Mouse (Mus musculus) hindbrain, embryonic 15.5 days (tissue): ENCODE results near the gene Gm17428. TPM values are rescaled to one million over a fixed set of nuclear protein-coding genes. Genes with fewer than 3 reads are reported as not detected.
A peak's percentile ranks its signal among the peaks of the same experiment; 100 is the strongest.
"Not testable (repeated sequence)": the region's sequence is repeated elsewhere in the genome, so short reads cannot be mapped to it uniquely, and the experiment has no call there.

Experiments used
- ATAC-seq: fragments of 200-750 bp; cut with Nextera tagmentation; 2 replicates; pipeline ENCODE4 v1.8.0; 2017; ENCODE audit warnings: low read depth, moderate number of reproducible peaks, moderate TSS enrichment; ENCODE audit not compliant: low FRiP score
- H3K27ac ChIP-seq: fragments of 300-500 bp; sonication (generic); replicated peaks from 2 replicates; pipeline ENCODE4 v1.5.1; 2015; ENCODE audit warnings: mild to moderate bottlenecking, inconsistent platforms
- H3K27me3 ChIP-seq: fragments of 300-500 bp; sonication (generic); 2 replicates; pipeline ENCODE4 v1.6.1; 2015; ENCODE audit warnings: control low read depth, inconsistent platforms
- H3K36me3 ChIP-seq: fragments of 300-500 bp; sonication (generic); 2 replicates; pipeline ENCODE4 v1.6.1; 2015; ENCODE audit warnings: control low read depth, inconsistent platforms
- H3K4me1 ChIP-seq: fragments of 300-500 bp; sonication (generic); replicated peaks from 2 replicates; pipeline ENCODE4 v1.6.1; 2015; ENCODE audit warnings: control low read depth, inconsistent platforms
- H3K4me2 ChIP-seq: fragments of 300-500 bp; sonication (generic); 2 replicates; pipeline ENCODE4 v1.6.1; 2015; ENCODE audit warnings: moderate library complexity, mild to moderate bottlenecking, inconsistent platforms
- H3K4me3 ChIP-seq: fragments of 300-500 bp; sonication (generic); 2 replicates; pipeline ENCODE4 v1.5.1; 2015; ENCODE audit warnings: mild to moderate bottlenecking, inconsistent platforms
- H3K9ac ChIP-seq: fragments of 300-500 bp; sonication (generic); 2 replicates; pipeline ENCODE4 v1.6.1; 2015; ENCODE audit warnings: inconsistent platforms
- H3K9me3 ChIP-seq: fragments of 300-500 bp; sonication (generic); 2 replicates; pipeline ENCODE4 v1.6.1; 2016; ENCODE audit warnings: control low read depth, inconsistent platforms
- WGBS: fragments of 180-500 bp; shearing (Covaris S2); methylation state at CpG from one replicate; pipeline ENCODE4 v1.1.7; 2015; 5-methylcytosine and 5-hydroxymethylcytosine counted together
- polyA plus RNA-seq: library from polyadenylated mRNA; unstranded; fragments of >200 nt; fragmentation: Nextera tagmentation; extraction: Ambion mirVana; gene quantifications from 2 replicates; pipeline ENCODE4 v1.2.1, GENCODE M21; 2015

The Gm17428 gene
- polyA plus RNA-seq, 1 experiment from 2014 or later, result not detected

DNA sequence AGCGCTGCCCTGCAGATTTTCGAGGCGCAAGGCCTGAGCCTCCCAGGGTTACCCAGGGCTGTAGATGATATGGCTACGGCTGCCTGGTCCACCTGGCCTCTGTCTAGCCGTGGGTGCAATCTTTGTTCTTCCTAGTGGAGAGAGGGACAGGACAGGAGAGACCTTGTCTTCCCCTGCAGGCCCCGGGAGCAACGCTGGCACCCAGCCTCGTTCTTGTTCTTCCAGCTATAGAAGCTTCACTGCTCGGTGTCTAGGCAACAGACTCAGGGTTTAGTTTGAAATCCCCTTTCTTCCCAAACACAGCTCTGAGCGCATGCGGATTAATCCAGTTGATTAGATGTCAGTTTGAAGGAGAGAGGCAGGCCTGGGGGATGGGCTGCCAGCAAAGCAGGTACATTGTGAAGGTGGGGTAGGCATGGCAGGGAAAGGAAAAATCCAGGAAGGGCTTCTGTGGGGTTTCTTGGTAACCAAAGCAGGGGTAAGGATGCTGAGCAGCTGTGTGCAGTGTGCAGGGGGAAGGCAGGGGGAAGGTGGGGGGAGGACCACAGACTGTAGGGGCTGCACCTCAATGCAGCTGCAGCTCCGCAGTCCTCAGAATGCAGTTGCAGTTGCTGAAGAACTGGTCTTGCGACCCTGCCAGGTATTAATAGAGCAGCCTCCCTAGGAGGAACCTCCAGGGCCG, 18.9 kb downstream of the Gm17428 start:
- H3K9ac ChIP-seq, result peak overlapping the region; percentile 24; the same call in 1 of the 2 replicates
- H3K27ac ChIP-seq, result peak overlapping the region; percentile 89
- H3K36me3 ChIP-seq, result no peaks in the 10 kb centered on the region
- ATAC-seq, result peak; percentile 83
- H3K4me2 ChIP-seq, result peak overlapping the region; percentile 16; the same call in 1 of the 2 replicates
- no peaks in the 10 kb centered on the region for H3K27me3 ChIP-seq
- H3K4me3 ChIP-seq, result no peak overlapping the region
- H3K9me3 ChIP-seq, result no peaks in the 10 kb centered on the region
- H3K4me1 ChIP-seq, result peaks cover 29% of the 10 kb centered on the region
- 30% methylated on average over 14 of the region's 14 CpGs for WGBS

DNA sequence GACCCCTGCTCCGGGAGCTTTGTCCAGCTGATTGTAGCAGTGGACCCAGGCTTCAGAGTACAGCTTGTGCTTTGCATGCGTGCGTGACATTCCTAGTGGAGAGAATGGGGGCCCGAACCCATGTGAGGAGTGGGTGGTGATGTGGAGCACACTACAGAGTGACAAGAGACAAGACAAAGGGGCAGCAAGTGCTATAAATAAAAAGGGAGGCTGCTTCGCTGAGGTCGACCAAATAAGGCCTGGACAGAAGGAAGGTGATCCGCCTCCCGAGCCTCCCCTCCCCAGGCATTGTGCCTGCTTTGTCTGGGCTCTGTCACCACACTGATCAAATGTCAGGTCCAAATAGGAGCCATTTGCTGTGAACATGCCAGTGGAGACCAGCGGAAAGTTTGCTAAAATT, 20.1 kb downstream of the Gm17428 start:
- no peak overlapping the region for H3K9ac ChIP-seq
- no peak overlapping the region for H3K4me2 ChIP-seq
- no peaks in the 10 kb centered on the region for H3K27me3 ChIP-seq
- 47% methylated on average over 9 of the region's 9 CpGs for WGBS
- no peaks in the 10 kb centered on the region for H3K9me3 ChIP-seq
- no peak for ATAC-seq
- no peak overlapping the region for H3K4me3 ChIP-seq
- H3K4me1 ChIP-seq, result peaks cover 29% of the 10 kb centered on the region
- H3K27ac ChIP-seq, result peak overlapping the region; percentile 89; the same call in 1 of the 2 replicates
- no peaks in the 10 kb centered on the region for H3K36me3 ChIP-seq

DNA sequence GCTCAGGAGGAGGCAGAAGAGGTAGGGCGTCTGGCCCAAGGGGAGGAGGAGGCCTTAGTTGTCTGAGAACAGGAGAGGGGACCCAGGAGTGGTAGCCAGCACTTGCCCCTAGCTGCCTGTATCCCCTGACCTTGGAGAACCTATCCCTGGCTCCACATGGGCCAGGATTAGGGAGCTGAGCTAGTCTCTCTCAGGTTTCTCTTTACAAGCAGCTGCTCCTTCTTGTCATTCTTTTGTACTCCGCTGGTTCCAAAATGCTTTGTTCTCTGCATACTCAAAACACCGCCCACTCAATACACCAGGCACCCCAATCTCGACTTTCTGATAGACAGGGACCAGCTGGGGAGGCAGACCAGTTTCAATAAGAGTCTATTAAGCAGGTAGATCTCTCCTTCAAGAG, 20.6 kb downstream of the Gm17428 start:
- ATAC-seq, result no peak
- WGBS, result 45% methylated on average over 4 of the region's 4 CpGs
- Histone ChIP-seq H3K27me3 (no peaks in the 10 kb centered on the region), H3K4me3 (no peak overlapping the region), H3K4me1 (peaks cover 29% of the 10 kb centered on the region), H3K9ac (no peak overlapping the region), H3K4me2 (no peak overlapping the region), H3K27ac (no peak overlapping the region; the same call in 1 of the 2 replicates), H3K9me3 (no peaks in the 10 kb centered on the region), H3K36me3 (no peaks in the 10 kb centered on the region)

DNA sequence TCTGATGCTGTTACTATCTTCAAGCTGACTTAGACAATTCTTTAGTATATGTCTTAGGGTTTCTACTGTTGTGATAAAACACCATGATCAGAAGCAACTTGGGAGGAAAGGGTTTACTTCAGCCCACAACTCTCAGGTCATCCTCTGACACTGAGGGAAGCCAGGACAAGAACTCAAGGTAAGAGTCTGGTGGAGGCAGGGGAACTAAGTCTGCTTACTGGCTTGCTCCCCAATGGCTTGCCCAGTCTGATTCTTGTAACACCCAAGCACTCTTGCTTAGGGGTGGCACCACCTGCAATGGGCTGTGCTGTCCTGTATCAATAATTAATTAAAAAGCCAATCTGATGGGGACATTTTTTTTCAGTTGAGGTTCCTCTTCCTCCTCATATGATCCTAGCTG, 21.9 kb downstream of the Gm17428 start:
- H3K9me3 ChIP-seq, result no peaks in the 10 kb centered on the region
- no peak overlapping the region for H3K4me2 ChIP-seq
- peaks cover 30% of the 10 kb centered on the region for H3K4me1 ChIP-seq
- H3K4me3 ChIP-seq, result no peak overlapping the region
- H3K27ac ChIP-seq, result no peak overlapping the region
- ATAC-seq, result no peak
- H3K9ac ChIP-seq, result no peak overlapping the region
- no peaks in the 10 kb centered on the region for H3K36me3 ChIP-seq
- H3K27me3 ChIP-seq, result no peaks in the 10 kb centered on the region

DNA sequence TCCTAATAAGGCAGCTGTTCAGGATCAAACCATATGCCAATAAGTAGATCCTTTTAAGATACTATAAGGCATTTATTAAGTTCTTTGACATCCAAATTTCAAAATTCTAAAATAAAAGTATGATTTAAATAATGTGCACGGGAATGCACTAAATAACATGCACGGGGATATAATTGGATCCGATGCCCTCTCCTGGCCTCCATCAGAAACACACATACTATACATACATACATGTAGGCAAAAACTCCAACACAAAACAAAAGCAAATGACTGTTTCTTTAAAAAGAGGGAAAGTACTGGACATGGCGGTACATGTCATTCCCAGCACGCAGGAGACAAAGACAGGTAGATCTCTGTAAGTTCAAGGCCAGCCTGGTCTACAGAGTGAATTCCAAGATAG, 23.1 kb downstream of the Gm17428 start:
- not testable (repeated sequence) for H3K9ac ChIP-seq, ATAC-seq, H3K27me3 ChIP-seq, H3K4me3 ChIP-seq, H3K27ac ChIP-seq, H3K4me2 ChIP-seq, H3K9me3 ChIP-seq, H3K36me3 ChIP-seq
- WGBS, result 86% methylated on average over 5 of the region's 5 CpGs
- H3K4me1 ChIP-seq, result peaks cover 29% of the 10 kb centered on the region

DNA sequence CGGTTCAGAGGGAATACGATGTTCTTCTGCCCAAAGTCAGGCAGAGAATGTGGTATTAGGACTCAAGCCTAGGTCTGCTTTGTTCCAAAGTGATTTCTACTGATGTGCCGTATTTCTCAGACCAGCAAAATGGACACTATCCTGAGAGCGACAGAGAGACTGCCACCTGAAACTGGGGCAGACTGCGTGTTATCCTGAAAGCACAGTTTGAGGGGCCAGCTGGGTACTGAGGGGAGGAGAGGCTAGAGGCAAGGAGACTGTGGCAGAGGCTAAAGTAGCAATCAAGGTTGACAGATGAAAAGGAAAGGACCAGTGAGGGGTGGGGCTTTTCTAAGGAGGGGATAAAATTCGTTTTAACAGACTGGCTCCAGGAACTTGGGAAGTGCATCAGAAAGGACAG, 24.1 kb downstream of the Gm17428 start:
- H3K27ac ChIP-seq, result no peak overlapping the region
- no peaks in the 10 kb centered on the region for H3K27me3 ChIP-seq
- no peak for ATAC-seq
- H3K4me2 ChIP-seq, result no peak overlapping the region
- H3K4me3 ChIP-seq, result no peak overlapping the region
- peaks cover 20% of the 10 kb centered on the region for H3K4me1 ChIP-seq
- 86% methylated on average over 6 of the region's 6 CpGs for WGBS
- no peaks in the 10 kb centered on the region for H3K36me3 ChIP-seq
- H3K9me3 ChIP-seq, result no peaks in the 10 kb centered on the region
- no peak overlapping the region for H3K9ac ChIP-seq

DNA sequence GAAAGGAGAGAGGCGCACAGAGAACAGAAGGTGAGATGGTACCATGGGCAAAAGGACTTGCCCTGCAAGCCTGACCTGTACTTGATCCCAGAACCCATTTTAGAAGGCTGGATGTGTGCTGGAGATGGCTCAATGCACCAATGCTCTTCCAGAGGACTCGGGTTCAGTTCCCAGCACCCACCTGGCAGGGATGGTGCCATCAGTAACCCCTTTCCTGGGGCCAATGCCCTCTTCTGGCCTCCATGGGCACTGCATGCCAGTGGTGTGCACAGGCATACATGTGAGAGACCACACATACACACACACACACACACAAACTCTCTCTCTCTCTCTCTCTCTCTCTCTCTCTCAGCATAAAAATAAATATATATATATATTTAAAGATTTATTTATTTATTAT, 24.7 kb downstream of the Gm17428 start:
- Histone ChIP-seq H3K27me3 (no peaks in the 10 kb centered on the region), H3K36me3 (no peaks in the 10 kb centered on the region), H3K4me1 (peaks cover 14% of the 10 kb centered on the region; the same call in 1 of the 2 replicates), H3K4me2 (no peak overlapping the region), H3K27ac (no peak overlapping the region), H3K9me3 (no peaks in the 10 kb centered on the region), H3K4me3 (no peak overlapping the region), H3K9ac (no peak overlapping the region)
- WGBS, result 90% methylated on average over 2 of the region's 2 CpGs
- no peak for ATAC-seq

DNA sequence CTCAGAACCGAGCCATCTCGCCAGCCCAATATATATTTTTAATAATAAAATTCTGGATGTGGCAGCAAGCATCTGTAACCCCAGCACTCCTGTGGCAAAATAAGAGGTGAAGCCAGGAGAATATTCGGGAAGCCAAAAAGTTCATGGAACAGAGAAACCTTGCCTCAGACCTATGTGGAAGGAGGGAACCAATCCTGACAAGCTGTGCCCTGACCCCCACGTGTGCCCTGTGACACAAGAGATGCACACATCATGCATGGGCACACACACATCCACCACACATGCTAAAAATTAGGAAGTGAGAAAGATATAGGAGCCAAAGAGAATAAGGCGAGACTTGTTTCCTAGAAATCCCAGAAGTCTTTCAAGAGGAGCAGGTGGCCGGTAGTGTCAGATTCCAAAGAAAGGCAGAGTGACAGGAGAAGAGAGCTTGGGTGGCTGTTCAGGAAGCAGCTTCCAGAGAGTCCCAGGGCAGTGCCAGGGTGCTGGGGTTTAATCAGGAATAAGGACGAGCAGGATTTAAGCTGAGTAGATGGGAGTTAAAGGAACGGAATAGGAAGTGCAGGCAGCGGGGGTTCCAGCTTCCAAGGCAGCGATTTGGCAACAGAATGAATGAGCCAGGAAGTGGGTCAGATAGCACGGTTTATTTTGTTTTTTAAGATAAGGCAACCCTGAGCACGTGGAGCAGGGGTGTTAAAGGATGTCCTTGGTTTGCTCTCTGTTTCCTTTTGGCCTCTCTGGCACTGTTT, 25.4 kb downstream of the Gm17428 start:
- H3K27me3 ChIP-seq, result no peaks in the 10 kb centered on the region
- no peak overlapping the region for H3K9ac ChIP-seq
- H3K4me1 ChIP-seq, result 0 out of 2 replicates have a peak, but pooled peaks cover 8% of the 10 kb centered on the region
- no peak overlapping the region for H3K27ac ChIP-seq
- no peak overlapping the region for H3K4me2 ChIP-seq
- no peak overlapping the region for H3K4me3 ChIP-seq
- H3K9me3 ChIP-seq, result no peaks in the 10 kb centered on the region
- no peak for ATAC-seq
- no peaks in the 10 kb centered on the region for H3K36me3 ChIP-seq
- 58% methylated on average over 12 of the region's 12 CpGs for WGBS

DNA sequence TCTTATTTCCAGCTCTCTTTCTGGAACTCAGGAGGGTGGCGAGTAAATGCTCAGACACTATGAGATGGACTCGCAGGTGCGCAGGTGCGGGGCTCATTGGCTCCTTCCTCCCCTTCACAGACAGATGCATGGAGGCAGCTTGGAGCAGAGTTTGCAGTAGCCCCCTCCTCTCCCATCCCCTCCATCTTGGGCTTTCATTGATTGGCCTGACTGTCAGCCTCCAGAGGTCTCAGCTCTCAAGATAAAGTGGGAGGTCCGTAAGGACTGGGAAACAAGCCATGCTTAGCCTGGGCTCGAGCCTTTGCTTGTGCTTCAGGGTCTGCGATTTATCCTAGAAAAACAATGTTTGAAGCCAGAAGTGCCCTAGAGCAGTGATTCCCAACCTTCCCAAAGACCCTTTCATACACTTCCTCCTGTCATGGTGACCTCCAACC, 26.0 kb downstream of the Gm17428 start:
- no peak overlapping the region for H3K4me2 ChIP-seq
- no peaks in the 10 kb centered on the region for H3K36me3 ChIP-seq
- WGBS, result 75% methylated on average over 7 of the region's 7 CpGs

DNA sequence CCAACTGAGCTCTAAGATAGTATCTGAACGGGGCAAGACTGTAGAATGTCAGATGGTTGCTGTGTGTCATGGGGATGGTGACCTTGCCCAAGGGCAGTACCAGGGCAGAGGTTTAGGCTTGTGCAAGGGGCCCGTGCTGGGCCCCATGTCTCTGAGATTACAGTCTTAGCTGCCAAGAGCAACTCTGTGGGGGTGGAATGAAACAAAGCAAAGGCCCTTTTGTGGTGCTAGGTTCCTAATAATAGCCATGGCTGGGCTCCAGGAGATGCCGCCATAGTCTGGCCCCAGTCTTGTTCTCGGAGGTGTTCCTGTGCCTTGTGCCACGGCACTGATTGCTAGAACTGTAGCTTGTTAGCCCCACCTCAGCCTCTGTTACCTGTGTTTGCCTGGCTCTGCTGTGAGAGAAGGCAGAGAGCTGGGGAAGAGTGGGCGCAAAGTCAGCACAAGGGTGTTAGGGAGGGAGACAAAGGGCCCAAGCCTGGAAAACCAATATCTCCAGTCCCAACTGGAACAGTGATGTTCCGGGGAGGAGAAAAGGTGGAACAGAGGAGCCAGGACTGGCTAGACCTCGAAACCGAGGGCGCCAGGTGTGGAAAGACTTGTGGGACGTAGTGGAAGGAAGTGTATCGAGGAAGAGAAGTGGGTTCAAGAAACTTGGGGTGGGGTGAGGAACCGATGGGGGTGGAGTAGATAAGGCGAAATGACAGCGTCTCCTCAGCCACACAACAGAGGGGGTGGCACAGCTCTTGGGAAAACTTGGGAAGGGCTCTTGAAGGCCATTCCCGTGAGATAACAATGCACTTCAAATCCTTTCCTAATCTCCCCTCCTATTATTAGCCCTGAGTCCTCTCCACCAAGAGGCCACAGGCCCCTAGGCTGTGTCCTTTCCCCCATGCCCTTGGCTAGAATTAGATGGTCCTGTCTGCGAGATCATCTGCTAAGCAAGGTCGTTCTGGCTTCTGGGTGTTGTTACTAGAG, 27.4 kb downstream of the Gm17428 start:
- Histone ChIP-seq H3K27me3 (no peaks in the 10 kb centered on the region), H3K4me3 (no peak overlapping the region), H3K9me3 (no peaks in the 10 kb centered on the region), H3K27ac (no peak overlapping the region), H3K4me1 (0 out of 2 replicates have a peak, but pooled peaks cover 6% of the 10 kb centered on the region), H3K36me3 (no peaks in the 10 kb centered on the region), H3K4me2 (no peak overlapping the region), H3K9ac (no peak overlapping the region)
- peak; percentile 52; the same call in 1 of the 2 replicates for ATAC-seq
- 77% methylated on average over 18 of the region's 18 CpGs for WGBS

More for the DNA sequence above, 26.0 kb downstream of the Gm17428 start:
- Histone ChIP-seq H3K27me3 (no peaks in the 10 kb centered on the region), H3K9ac (no peak overlapping the region), H3K4me3 (no peak overlapping the region), H3K4me1 (0 out of 2 replicates have a peak, but pooled peaks cover 6% of the 10 kb centered on the region), H3K27ac (no peak overlapping the region), H3K9me3 (no peaks in the 10 kb centered on the region)
- ATAC-seq, result no peak

DNA sequence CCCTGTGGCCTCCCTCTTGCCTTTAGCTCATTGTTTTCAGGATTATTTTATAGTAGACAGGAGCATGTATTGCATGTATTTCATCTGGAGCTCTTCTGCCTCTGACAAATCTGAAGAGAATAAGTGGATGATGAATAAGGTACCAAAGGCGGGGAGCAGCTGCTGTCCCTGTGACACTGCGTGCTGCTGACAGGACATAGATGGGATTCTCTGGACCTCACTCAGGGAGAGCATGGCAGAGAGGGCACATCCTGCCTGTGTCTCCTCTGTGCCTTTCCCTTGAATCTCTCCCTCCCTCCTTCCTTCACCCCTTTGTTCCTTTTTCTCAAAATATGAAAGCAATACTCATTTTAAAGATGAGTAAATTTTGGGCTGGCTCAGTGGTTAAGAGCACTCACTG, 28.8 kb downstream of the Gm17428 start:
- Histone ChIP-seq H3K4me3 (no peak overlapping the region), H3K27me3 (no peaks in the 10 kb centered on the region), H3K9me3 (no peaks in the 10 kb centered on the region), H3K4me2 (no peak overlapping the region), H3K36me3 (no peaks in the 10 kb centered on the region), H3K9ac (no peak overlapping the region), H3K4me1 (0 out of 2 replicates have a peak, but pooled peaks cover 6% of the 10 kb centered on the region), H3K27ac (no peak overlapping the region)
- ATAC-seq, result no peak
- 72% methylated on average over 2 of the region's 2 CpGs for WGBS
